Mouse (Mus musculus): ENCODE measurements around the gene Atp6v0b.

The Atp6v0b gene

DNA sequence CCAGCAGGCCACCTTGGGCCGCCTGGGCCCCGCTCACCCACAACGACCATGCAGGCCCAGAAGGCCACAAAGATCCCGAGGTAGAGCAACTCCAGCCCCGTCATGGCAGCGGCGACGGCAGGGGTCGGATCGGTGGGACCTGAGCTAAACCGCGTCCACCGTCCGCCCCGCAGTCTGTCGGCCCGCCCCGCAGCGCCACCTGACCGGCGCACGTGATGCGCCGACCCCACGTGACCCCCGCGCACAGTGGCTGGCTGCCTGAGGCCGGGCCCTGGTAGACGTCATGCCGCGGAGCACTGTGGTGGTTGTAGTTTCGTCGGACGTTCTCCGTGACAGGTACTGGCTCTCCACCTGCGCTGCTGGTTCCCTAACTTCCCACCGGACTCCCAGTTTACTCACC lies at the start of gene Atp6v0b:
Atp6v0b (minus strand) TSS at position 201 of the 400 bp plus-strand sequence.
- peak; percentile 97 to 99 for DNase-seq

DNA sequence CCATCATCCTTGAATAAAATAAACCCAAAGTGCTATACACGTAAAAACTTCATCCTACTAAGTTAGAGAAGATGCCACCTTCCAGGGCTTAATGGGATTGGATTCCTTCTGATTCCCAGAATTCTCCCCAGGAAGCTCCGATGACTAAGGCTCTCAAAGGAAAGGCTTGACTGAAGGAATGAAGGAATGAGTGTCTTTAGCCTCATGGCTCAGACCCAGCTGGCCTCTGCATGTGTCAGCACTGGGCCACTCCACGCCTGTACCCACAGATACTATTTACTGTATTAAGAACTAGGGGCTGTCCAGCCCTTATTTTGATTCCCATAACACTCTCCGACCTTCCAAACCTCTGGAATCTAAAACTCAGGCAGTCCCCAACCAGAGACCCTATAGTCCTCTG lies 46.9 kb upstream of the Atp6v0b start:
- no peak for DNase-seq

DNA sequence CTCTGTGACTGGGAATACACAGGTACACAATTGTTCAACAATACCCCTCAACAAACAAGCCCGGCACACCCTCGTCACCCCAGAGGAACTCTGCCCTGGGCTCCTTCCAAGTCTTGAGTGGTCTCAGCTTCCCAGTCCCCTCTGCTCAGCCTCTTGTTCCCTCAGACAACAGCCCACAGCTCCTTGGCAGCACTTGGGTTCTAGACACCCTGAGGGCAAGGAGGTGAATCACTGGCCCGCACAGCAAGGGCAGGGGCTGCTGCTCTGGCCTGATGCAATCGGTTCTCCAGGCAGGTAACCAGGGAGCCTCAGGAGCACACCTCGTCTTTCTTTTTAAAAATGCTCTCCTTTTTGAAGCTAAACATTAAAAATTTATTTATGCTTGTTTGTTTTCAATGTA lies 46.1 kb upstream of the Atp6v0b start:
- no peak for DNase-seq

DNA sequence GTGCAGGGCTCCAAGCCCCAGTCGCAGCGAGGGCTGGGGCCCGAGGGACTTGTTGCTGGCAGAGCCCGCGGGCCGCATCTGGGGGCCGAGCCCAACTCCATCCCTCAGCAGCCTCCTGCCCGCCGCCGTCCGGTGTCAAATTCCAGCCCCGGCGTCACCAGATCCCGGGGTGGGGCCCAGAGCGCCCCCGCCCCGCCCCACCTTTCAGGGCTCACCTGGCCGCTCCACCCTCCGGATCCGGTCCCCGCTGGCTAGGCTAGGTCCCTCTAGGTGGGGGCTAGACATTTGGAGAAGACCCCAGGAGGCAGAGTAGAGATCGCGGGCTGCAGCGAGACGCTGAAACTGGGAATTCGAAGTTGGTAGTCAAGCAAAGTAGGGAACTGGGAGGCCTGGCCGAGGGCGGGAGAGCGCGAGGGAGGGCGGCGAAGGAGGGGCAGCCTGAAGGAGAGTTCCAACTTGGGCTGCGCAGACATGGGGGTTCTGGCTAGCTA lies 42.3 kb upstream of the Atp6v0b start, which contains the start of gene Artn:
Artn (minus strand) TSS at position 373 of the 491 bp plus-strand sequence.
- peak; percentile 68 to 82 for DNase-seq

DNA sequence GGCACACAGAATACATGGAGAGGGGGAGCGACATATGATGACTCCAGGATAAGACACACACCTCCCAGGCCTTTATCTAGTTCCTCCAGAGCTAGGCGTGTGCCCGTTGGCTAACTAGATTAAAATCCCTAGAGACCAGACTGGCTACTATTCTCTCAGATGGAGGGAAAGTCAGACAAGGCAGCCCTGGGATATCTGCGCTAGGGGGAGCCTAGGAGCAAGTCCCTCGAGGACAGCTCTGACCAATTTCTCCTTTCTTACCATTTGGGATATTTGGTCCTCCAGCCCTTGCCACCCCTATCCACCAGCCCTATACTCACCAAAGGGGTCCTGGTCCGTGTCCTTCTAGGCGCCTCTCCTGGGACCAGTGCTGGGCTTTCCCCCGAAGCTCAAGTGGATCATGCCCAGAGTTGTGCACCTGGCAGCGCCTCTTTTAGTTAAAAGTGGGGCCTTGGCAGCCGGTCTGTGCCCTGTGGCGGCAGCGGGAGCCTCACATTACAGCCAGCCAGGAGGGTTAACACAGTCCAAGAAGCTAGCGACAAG lies 41.6 kb upstream of the Atp6v0b start:
- DNase-seq, result peak; percentile 64 to 81

DNA sequence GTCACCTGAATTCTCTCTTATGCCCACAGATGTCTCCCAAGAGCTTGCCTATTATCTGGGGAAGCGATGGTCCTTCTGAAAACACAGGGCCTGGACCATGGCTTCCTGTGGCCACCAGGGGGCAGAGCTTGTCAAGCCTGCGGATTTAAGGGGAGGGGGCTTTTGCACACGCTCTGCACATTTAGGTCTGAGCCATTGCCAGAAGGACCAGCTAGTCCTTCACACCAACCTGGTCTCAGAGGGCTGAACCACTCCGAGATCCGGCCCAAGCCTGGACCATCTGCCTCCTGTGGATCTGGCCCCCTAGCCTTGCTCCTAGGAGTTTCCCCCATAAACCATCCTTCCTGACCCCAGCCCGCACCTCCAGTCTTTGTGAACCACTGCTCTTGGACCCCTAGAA lies 41.1 kb upstream of the Atp6v0b start:
- DNase-seq, result peak; percentile 7 to 55

DNA sequence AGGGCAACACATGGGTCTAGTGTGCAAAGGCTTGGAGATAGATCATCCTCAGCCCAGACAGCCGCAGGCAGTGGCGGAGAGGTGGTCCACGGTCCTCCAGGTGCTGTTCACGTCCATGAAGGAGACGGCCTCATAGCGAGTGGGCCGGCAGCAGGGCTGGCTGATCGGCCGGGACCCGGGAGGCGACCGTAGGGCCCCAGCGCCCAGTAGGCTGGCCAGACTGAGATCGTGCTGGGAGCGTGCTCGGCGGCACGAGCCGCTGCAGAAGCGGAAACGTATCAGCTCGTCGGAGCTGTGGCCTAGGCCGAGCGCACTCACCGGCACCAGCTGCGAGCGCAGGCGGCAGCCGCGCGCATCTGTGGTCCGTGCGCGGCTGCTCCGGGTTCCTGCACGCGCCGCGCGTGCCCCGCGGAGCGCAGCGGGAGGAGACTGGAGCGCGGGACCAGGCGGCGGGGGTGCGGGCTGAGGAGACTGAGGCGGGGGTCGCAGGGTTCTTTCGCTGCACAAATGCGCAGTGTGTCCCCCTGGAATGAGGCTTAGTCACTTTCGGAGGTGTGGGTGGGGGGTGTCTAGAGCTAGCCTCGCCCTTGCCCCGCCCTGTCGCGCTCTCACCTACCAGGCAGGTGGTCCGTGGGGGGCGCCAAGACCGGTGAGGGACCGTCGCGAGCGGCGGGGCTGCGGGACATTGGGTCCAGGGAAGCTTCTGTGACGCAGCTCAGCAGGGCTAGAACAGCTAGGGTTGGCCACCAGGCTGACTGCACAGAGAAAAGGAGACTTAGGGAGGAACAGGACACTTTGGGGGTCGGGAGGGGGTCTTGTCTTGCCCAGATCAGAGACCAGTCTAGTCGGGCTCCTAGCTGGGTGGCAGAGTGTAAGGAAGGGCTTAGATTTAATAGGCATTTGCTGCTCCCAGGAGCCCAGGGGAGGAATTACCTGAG lies 39.7 kb upstream of the Atp6v0b start:
- peak; percentile 16 to 50 for DNase-seq

DNA sequence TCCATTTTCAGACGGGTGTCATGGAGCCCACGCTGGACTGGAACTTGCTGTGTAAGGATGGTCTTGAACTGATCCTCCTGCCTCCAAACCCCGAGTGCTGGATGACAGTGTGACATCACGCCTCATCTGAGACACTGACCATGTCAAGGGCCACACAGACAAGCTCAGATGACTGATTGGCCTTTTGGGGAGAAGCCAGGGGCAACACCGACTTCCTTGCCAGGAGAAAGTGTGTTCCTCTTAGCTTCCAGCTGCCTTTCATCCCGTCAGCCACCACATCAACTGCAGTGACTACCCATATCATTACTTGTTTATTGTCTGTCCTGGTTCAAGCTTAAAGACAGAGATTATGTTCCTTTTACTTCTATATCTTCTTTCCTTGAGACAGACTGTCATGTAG lies 37.8 kb upstream of the Atp6v0b start:
- DNase-seq, result no peak

DNA sequence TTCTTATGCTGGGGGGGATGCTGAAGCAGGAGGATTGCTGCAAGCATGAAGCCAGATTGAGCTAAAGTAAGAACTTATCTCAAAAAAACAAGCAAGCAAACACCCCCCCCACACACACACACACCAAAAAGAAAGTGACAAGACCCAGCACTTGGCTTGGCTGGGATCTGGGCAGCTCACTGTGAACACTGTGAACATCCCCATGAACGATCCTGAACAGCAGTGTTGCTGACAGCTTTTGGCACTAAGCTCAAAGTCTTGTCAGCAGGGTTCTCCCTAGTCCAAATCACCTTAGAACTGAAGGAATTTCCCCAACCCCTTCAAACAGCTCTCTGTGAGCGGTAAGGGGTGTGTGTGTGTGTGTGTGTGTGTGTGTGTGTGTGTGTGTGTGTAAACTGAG lies 36.3 kb upstream of the Atp6v0b start:
- DNase-seq, result no peak

DNA sequence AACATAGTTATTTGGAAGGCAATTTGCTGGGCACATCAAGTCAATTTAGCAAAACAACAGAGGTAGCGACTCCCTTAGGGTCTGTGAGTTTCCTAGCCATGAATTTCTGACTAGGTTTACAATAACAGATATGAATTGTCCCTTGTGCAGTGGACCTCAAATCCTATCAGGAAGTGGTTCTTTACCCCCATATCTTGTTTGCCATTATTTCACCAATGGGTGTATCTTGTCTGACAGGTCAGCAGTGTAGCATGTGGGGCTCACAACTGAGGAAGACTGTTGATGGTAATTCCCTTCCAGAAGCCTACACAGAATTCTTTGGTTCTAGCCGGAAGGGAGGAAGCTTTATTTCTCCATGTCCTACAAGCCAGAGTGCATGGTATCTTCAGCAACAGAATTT lies 34.2 kb upstream of the Atp6v0b start:
- no peak for DNase-seq

DNA sequence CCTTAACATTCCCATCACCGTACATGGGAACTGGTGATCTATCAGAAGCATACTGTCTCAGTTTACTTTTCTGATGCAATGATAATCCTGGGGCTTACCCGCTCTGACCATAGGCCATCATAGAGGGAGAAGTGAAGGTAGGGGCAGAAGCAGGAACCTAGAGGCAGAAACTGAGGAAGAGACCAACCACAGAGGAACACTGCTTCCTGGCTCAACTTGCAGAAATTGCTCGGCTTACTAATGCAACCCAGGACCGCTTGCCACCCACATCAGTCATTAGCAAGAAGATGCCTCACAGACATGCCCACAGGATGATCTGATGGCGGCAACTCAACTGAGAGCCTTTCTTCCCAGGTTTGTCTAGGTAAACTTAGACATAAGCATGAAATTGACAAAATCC lies 31.6 kb upstream of the Atp6v0b start:
- DNase-seq, result no peak

DNA sequence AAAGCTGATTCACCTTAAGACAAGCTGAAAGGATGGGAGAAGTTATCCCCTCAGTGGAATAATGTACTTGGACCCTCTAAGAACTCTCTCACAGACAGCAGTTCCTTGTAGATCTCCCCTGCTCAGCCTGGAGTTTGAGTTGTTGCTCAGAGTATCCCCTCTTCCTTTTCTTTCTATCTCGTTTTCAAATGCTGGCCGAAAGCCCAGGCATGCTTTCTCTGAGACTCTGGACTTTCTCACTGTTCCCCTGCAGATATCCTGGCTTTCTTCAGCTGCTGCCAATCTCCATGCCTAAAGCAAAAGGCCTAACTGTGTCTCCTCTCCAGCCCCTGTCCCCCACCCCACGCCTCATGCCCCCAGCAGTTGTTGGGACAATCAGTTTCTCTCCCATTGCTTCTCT lies 31.1 kb upstream of the Atp6v0b start:
- DNase-seq, result peak; percentile 34 to 68

DNA sequence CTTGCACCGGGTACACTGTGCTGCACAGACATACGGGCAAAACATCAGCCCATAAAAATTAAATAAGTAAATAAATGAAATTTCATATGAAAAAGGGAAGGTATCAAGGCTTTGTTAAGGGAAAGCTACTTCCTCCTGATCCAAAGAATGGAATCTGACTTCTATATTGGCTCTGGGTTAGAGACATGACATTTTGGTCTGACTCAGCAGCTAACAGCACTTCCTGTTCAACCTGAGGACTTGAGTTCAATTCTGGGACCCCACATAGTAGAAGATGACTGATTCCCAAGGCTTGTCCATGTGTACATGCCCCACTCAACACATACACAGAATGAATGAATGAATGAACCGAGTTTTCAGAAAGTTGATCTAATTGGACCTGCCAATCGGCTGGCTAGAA lies 30.7 kb upstream of the Atp6v0b start:
- DNase-seq, result no peak

DNA sequence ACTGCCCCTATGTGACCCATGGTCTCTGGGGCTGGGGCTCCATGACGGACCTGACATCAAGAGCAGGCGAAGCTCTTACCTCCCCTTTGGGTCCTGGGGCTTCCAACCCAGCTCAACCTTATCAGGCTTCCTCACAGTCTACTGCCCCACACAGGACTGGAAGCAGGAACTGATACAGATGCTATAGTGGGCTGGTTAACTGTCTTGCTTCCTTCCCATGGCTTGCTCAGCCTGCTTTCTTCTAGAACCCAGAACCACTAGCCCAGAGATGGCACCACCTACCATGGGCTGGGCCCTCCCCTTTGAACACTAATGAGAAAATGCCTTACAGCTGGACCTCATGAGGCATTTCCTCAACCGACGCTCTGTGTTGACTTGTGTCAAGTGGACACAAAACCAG lies 30.3 kb upstream of the Atp6v0b start:
- no peak for DNase-seq

DNA sequence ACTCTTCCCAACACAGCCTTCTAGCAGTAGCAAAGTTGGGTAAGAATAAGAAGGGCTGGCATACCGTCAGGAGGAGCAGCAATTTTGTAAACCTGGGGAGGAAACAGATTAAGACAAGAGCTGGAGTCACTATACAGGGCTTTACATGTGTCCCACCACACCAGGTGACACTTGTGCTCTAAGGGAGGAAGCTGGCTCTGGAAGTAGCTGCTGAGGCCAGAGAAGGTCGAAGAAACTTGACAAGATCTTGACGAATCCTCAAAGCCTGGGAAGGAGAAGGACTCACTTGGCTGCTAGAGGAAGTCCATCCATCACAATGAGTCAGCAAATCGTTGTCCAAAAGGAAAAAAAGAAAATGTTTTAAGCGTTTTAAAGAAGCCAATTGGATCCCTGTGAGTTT lies 29.3 kb upstream of the Atp6v0b start:
- no peak for DNase-seq

DNA sequence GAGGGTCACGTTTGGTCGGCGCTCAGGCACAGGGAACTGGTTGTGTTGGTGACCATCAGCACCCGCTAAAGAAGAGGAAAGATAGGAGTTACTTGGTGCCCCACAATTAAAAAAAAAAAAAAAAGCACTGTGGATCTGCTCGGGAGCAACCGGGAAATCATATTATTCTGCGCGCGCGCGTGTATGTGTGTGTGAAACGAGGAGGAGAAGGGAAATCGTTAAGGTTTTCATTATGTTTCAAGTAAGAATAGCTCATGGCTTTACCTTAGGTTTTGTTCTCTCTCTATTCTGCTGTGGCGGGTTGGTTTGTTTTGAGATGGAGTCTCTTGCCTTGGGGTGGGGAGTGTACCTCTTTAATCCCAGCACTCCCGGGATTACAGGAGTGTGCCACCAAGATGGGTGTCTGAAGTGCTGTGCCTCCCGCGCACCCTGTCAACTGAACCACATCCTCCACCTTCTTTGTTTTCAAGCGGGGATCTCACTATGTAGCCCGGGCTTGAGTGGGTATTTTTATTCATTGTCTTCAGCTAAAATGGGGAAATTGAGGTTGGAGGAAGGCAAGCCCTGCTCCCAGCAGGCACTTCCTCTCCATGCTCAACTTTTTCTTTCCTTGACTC lies 28.5 kb upstream of the Atp6v0b start:
- DNase-seq, result peak in 1 of 2 experiments; percentile 31

DNA sequence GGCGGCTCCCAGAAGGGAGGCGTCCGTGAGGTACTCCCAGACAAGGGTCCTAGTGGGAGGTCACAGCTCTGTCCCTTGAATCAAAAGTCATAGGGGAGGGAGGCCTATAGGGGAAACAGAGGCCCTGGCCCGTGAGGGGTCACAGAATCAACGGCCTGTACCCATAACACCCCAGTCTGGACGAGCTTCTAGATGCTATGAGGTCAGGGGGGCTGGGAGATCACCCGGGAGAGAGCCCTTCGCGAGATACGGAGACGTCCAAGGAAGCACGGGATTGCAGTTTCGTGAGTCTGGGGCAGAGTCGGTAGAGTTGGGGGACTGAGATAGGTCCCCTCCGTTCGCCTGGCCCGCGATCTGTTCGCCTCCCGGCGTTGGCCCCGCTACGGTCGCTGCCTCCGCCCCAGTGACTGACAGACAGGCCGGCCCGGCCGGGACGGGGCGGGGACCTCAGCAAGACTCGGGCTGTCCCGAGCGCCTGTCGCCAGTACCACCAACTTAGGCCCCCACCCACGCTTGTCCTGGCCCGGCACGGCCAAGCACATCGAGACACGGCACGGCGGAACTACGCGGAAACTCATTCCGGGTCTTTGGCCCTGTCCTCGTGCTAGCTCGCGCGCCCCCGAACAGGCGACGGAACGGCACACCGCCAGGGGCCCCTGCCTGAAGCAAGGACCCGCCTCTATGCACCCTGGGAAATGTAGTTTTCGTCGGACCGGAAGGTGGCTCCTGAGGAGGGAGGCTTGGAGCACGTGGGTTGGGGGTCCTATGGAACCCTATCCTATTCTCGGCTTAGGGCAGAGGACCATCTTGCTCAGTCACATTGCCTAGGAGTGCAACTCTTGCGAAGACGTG lies 27.7 kb upstream of the Atp6v0b start, which contains the start of gene Ipo13:
Ipo13 (minus strand) TSS at position 409 of the 852 bp plus-strand sequence.
- peak; percentile 90 to 95 for DNase-seq

DNA sequence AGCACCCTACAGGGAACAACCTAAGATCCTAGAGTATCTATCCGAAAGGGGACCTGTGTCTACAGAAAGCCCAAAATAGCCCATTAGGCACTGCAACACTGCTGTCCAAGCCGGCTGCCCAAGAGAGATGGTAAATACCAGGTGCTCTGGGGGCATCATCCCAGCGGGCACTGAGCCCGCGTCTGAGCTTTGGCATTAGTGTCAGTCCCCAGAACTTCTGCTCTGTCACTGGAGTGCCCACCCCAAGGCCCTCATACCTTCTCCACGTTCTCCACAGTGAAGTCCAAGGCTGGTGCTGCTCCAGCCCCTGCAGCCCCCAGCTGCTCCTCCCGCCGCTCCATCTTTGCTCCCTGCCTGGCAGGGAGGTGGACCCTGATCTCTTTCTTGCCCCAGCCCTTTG lies 26.9 kb upstream of the Atp6v0b start:
- DNase-seq, result no peak

DNA sequence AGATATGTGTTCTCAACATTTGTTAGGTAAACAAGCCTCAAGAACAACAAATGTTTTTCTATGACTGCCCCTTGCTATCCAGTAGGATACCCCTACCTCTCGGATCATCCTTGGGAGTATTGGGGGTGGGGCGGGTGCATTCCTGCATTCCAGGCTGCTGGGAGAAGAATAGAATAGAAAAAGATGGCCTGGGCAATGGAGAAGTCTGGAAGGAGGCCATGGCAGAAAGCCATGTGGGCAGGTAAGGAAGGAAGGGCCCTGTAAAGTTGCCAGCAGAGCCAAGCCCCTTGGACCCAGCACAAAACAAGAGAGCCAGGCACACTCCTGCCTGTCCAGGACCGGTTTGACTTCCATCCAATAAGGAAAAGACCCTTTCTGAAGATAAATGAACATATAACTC lies 26.3 kb upstream of the Atp6v0b start:
- DNase-seq, result peak; percentile 77 to 85

DNA sequence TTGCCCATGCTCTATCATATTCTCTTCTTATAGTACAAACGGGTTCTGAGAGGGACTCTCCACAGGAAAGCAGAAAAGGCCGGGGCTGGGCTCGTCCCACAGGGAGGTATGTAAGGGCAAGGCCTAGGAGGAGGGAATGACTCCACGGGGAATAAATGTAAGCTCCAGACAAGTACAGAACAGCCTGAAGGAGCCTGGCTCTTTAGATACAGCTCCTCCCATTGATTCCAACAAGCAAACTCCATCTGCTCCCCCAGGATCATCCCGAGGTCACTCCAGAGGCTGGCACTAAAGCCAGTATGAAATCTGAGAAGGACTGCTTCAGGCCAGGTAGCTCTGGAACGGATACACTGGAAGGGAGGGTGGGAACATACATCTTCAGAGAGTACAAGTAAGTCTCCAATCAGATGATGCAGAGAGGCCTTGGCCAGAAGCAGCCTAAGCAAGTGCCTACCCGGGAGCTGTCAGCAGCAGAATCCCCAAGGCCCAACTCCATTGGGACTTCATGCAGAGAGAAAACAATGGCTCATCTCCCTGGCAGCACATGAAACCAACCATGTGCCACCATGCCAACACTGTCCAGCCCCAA lies 25.6 kb upstream of the Atp6v0b start:
- no peak for DNase-seq

DNA sequence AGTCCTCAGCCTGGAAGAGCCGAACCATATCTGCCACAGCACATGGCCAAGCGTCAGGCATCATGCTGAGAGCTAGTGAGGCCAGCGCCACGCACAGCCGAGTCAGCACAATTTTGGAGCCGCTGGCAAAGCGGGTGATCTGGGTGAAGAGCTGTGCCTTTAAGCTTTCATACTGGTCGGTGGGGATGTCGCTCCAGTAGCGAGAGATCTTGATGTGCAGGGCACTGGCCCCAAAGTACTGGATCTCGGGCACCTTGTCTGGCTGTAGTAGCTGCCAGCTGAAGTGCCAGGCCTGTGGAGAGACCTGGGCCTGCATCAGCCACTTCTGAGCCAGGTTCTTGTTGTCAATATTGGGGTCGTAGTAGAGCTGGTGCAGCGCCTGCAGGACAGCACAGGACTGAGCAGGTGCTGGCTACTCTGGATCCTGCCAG lies 25.0 kb upstream of the Atp6v0b start:
- DNase-seq, result no peak

DNA sequence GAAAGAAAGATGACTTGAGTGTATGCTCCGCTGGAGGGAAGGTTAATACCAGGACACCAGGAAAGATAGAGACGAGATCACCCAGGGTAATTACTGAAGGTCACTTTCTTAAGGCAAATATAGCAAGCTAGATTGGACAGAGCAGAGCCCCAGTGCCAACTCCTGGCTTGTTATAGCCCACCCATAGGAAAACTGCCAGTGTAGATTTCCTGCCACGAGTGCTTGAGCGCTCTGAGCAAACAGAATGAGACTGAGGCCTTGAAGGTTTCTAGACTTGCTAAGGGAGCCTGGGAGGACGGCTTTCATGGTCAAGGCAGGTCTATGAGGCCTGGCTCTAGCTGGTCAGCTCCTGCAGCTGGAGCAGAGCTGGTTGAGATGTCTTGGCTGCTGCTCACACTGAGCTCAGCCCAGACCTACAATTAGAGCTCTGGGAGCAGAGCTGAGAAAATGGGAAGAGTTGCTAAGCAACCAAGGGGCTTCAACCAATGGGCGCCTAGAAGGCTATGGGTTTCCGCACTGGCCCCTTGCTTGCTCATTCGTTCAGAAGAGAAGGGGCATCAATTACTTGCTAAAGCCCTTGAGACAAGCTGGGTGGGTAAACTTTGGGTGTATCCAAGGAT lies 21.8 kb upstream of the Atp6v0b start:
- no peak for DNase-seq
